Mouse (Mus musculus) urinary bladder, postnatal 25 days (tissue): ENCODE data around the gene Kcna2.

ENCODE experiments used
- DNase-seq: peaks from one replicate; pipeline ENCODE4 v3.0.0; 2022; ENCODE audit warnings: low spot score

Kcna2 gene

GRCm38 (mm10) chr3:107150872-107151540 is 50.1 kb downstream of the Kcna2 start:
- no peak for DNase-seq

- no peak for DNase-seq
Observed at GRCm38 (mm10) chr3:107153772-107154655, 53.1 kb downstream of the Kcna2 start.

DNA sequence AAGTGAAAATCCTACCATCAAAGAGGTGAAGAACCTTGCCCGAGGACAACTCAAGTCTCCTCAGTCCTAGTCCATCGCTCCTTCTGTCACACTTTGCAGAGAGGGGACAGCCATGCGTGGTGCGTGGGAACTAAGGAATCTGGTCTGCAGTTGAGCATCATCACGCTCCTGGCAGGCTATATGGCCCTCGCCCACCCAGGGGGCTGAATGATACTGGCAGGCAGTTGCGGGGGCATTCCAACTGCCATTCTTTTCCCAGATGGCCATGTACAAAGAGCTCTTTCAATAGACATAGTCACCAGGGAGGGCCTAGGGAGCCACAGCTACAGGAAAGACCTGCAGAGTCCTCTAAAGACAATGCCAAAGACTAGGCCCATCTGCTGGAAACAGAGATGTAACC is 57.9 kb downstream of the Kcna2 start:
- DNase-seq, result no peak

DNA sequence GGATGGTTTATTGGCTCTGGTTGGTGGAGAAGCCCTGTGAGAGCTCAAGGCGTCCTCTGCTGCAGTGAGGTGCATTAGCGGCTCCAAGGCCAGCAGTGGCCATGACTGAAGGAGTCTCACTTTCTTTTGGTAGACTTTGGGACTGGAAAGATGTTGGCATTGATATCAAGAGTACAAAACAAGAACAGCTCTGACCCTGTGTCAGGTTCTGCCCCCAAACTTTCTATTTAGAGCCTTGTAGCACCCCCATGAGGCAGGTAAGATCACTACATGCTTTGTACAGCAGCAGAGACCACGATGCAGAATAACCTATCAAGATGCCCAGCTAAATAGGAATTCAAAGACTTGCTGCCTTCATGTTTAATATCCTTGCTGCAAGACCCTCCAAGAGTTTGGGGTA is 58.5 kb downstream of the Kcna2 start:
- DNase-seq, result no peak

DNA sequence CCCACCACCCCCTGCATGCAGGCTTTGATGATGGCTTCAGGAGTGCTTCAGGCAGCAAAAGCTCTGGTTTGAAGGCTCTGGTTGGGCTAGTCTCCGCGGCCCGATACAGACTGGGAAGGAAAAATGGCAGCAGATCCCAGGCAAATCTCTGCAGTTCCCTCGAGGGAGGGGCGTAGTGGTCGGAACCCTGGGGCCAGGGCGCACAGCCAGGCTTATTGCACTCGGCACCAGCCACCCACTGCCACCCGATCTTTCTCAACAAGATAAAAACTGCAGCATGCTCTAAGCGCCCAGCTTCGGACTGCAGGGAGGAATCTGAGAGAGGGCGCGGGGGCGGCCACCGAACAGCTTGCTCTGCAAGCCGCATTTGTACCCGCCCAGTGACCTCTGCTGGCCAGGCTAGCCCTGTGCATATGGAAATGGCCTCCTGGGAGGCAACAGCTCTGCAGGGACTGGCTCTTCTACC is 58.9 kb downstream of the Kcna2 start:
- no peak for DNase-seq

DNA sequence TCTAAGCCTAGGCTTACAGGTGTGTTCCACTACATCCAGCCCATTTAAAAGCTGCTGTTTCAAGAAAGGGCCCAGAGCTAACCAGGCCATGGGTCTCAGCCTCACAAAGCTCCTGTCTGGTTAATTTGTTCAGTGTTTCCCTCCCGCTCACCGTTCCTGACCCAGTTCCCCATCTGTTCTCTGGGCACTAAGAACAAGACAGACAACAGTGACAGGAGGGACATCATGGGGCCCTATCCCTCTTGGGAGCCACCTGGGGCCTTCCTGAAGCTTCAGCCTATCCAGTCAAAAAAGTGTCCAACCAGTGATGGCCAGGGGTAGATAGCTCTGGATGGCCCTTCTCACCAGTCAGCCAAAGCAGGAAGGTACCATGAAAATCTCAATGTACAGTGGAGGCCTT is 61.8 kb downstream of the Kcna2 start:
- no peak for DNase-seq
